22 mouse cellular contexts compared by ENCODE assay signal in the genomic region with DNA sequence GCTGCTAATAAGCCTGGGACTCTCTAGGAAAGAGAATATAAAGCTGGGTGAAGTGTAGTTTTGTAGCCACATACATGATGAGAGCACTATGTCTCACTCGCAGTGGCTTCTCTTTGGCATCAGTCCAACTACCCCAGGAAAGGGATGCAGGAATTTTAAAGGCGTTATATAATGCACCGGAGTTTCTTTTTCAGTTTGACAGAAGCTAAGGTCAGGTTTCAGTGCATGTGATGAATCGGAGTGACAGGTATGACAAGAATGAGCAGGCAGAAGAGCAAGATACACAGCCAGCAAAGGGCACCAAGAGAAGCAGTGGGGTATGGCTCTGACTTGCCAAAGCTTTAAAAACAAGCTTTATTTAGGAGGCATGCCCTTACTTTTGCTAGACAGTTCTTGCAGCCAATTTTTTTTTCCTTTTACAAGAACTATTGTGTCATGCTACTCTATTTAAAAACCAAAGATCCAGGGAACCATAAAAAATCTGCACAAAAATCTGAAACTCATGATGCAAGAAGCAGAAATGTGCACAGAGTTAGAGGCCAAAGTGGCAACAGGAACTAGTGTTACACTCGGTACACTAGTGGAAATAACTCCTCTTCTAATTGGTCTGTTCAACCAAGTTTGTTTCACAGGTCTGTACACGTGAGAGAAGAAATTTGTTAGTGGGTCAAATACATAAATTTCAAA.
DNase-seq lines count a peak whose midpoint lies in the region; ATAC-seq and TF ChIP-seq lines count a peak whose summit lies in the region.
"Had no signal": no experiment of that assay in that cellular context is flagged by ENCODE, and none has a peak within 500 bp of the region (broad histone marks: within the 10 kb centered on the region; RNA-seq: fewer than 3 reads in every experiment).

No protein-coding gene starts in this region.

- no peaks in the 10 kb centered on the region for H3K9me3 ChIP-seq in lung, embryonic 14.5 days (ENCODE audit: low read depth, low read length)
- no peaks in the 10 kb centered on the region for H3K9me3 ChIP-seq in midbrain, postnatal 0 days (ENCODE audit: low read length)
- H3K9me3 ChIP-seq: embryonic facial prominence, embryonic 15.5 days; heart, embryonic 15.5 days; intestine, embryonic 15.5 days had no signal

- no peak overlapping the region for H3K4me2 ChIP-seq in lung, embryonic 14.5 days
- H3K4me2 ChIP-seq in midbrain, postnatal 0 days (ENCODE audit: low read depth, low read length, poor library complexity, severe bottlenecking): no peak overlapping the region
- H3K4me2 ChIP-seq: embryonic facial prominence, embryonic 15.5 days; heart, embryonic 15.5 days; hindbrain, embryonic 14.5 days; intestine, embryonic 15.5 days; midbrain, embryonic 11.5 days had no signal

- H3K4me1 ChIP-seq in lung, embryonic 14.5 days (ENCODE audit: insufficient read depth): no peaks in the 10 kb centered on the region
- H3K4me1 ChIP-seq in lung, adult 2 months (ENCODE audit: control insufficient read depth, insufficient read depth, low read length): no peaks in the 10 kb centered on the region
- no peaks in the 10 kb centered on the region for H3K4me1 ChIP-seq in midbrain, postnatal 0 days (ENCODE audit: insufficient read depth, low read length)
- H3K4me1 ChIP-seq: heart, embryonic 15.5 days; intestine, embryonic 15.5 days had no signal

- no peak for TF ChIP-seq CTCF in lung, embryonic 14.5 days (IDR thresholded peaks at IDR 0.05; ENCODE audit: low read depth)
- TF ChIP-seq CTCF in lung, adult 2 months (IDR thresholded peaks at IDR 0.05; ENCODE audit: insufficient read depth, low read length): no peak
- TF ChIP-seq CTCF in Patski (IDR thresholded peaks at IDR 0.05): no peak
- no peak for TF ChIP-seq CTCF in midbrain, postnatal 0 days (IDR thresholded peaks at IDR 0.05)

- POLR2A ChIA-PET in Patski (lab: Charles Lee): interaction anchor here (1.0 kb wide), 1 partner anchor 113 kb away, joined by 3 read pairs; a partner anchor contains a TSS

- TF ChIP-seq POLR2A in lung, adult 2 months (IDR thresholded peaks at IDR 0.05; ENCODE audit: borderline replicate concordance, extremely low read depth, low read depth, low read length): no peak

- CTCF ChIA-PET in Patski (lab: Charles Lee): interaction anchor here (1.0 to 1.6 kb wide), 3 partner anchors 57 to 195 kb away, joined by 3 to 4 read pairs (median 3); no protein-coding TSS in a partner anchor

- no peak overlapping the region for H3K27ac ChIP-seq in lung, embryonic 14.5 days (ENCODE audit: low read depth)
- no peak overlapping the region for H3K27ac ChIP-seq in midbrain, postnatal 0 days (ENCODE audit: low read depth, low read length)
- H3K27ac ChIP-seq: embryonic facial prominence, embryonic 15.5 days; gastrocnemius, adult 2 months; heart, embryonic 15.5 days; hindbrain, embryonic 14.5 days; intestine, embryonic 15.5 days had no signal

- ATAC-seq in lung, embryonic 14.5 days (ENCODE audit: insufficient read depth): no peak
- peak; percentile 74 for ATAC-seq in Patski
- no peak for ATAC-seq in midbrain, postnatal 0 days (ENCODE audit: low FRiP score)
- ATAC-seq: intestine, embryonic 15.5 days had no signal

- in situ Hi-C loops in Patski (cut with MboI; ENCODE audit: low pct_unique_long_range_greater_than_20kb): no loop called here

- 45% methylated on average over 6 of the region's 6 CpGs for WGBS in lung, embryonic 14.5 days
- WGBS in lung, adult 2 months: 53% methylated on average over 6 of the region's 6 CpGs
- 53% methylated on average over 6 of the region's 6 CpGs for WGBS in midbrain, postnatal 0 days

- H3K9ac ChIP-seq in lung, embryonic 14.5 days: no peak overlapping the region
- no peak overlapping the region for H3K9ac ChIP-seq in midbrain, postnatal 0 days (replicated peaks; ENCODE audit: low read length, poor library complexity, severe bottlenecking)
- H3K9ac ChIP-seq: embryonic facial prominence, embryonic 15.5 days; heart, embryonic 15.5 days; hindbrain, embryonic 14.5 days; intestine, embryonic 15.5 days had no signal

- no peak overlapping the region for H3K4me3 ChIP-seq in lung, embryonic 14.5 days (ENCODE audit: low read depth, low read length)
- H3K4me3 ChIP-seq in lung, adult 2 months (replicated peaks; ENCODE audit: extremely low read depth, low read depth, low read length): no peak overlapping the region
- H3K4me3 ChIP-seq in midbrain, postnatal 0 days (ENCODE audit: low read depth, low read length): no peak overlapping the region
- H3K4me3 ChIP-seq: embryonic facial prominence, embryonic 15.5 days; gastrocnemius, adult 2 months; heart, embryonic 15.5 days; intestine, embryonic 15.5 days had no signal

- DNase-seq in lung, embryonic 14.5 days: peak; percentile 30
- no peak for DNase-seq in lung, adult 2 months
- DNase-seq in Patski (ENCODE audit: low read depth, low spot score): peak; percentile 53
- DNase-seq in fibroblast of lung, adult 2 months (ENCODE audit: low read depth): peak; percentile 50
- no peak for DNase-seq in midbrain, postnatal 0 days (ENCODE audit: low spot score)
- DNase-seq in layer of hippocampus, postnatal 10 days (ENCODE audit: low spot score in 2 of 2): no peak
- no peak for DNase-seq in thymus, postnatal 0 days (ENCODE audit: low spot score)
- DNase-seq: adrenal gland, postnatal 14 days; cerebellum, adult 11-12 months; embryo, embryonic 11 days; gastrocnemius, adult 2 months; heart, postnatal 4 days; kidney, adult 8-10 months; kidney, postnatal 10 days; layer of hippocampus, postnatal 36 days; lung, postnatal 10 days; thymus, postnatal 14 days had no signal

- H3K36me3 ChIP-seq in lung, embryonic 14.5 days (ENCODE audit: insufficient read depth): no peaks in the 10 kb centered on the region
- no peaks in the 10 kb centered on the region for H3K36me3 ChIP-seq in midbrain, postnatal 0 days (ENCODE audit: insufficient read depth, low read length)
- H3K36me3 ChIP-seq: embryonic facial prominence, embryonic 15.5 days; heart, embryonic 15.5 days; intestine, embryonic 15.5 days had no signal

- H3K27me3 ChIP-seq in lung, embryonic 14.5 days (ENCODE audit: insufficient read depth, low read length): no peaks in the 10 kb centered on the region
- H3K27me3 ChIP-seq in Patski: no peaks in the 10 kb centered on the region
- no peaks in the 10 kb centered on the region for H3K27me3 ChIP-seq in midbrain, postnatal 0 days (ENCODE audit: insufficient read depth, low read length)
- H3K27me3 ChIP-seq: embryonic facial prominence, embryonic 15.5 days; heart, embryonic 15.5 days; intestine, embryonic 15.5 days had no signal

Comparison
In these comparisons a context has a peak if more than half of its experiments do, and no peak if none do; other contexts are left out.
1. DNase-seq: peak in lung, embryonic 14.5 days (single experiment), Patski (single experiment) and fibroblast of lung, adult 2 months (single experiment); none in lung, adult 2 months (single experiment), midbrain, postnatal 0 days (single experiment), layer of hippocampus, postnatal 10 days (0 of 2) and thymus, postnatal 0 days (single experiment).